Mouse (Mus musculus) hindlimb bud, embryonic 11.5 days (tissue): ENCODE data around the gene Mcee.

Experiments used
- DNase-seq: peaks from one replicate; pipeline ENCODE4 v3.0.0-alpha.2; 2012; ENCODE audit warnings: low read depth, low spot score; ENCODE audit errors: extremely low spot score

Mcee gene

GRCm38 (mm10) chr7:64424861-64425260 lies 32.5 kb downstream of the Mcee start:
- DNase-seq = no peak

- no peak for DNase-seq
These were observed 47.5 kb downstream of the Mcee start for GRCm38 (mm10) chr7:64439595-64440518.

GRCm38 (mm10) chr7:64440519-64440918 lies 48.1 kb downstream of the Mcee start:
- no peak for DNase-seq

- DNase-seq = no peak
These were observed 58.2 kb downstream of the Mcee start for GRCm38 (mm10) chr7:64450631-64451030.

- no peak for DNase-seq
These were observed 59.0 kb downstream of the Mcee start for GRCm38 (mm10) chr7:64451441-64451840.

GRCm38 (mm10) chr7:64451861-64452382 lies 59.5 kb downstream of the Mcee start:
- DNase-seq = no peak

- DNase-seq = no peak
These were observed 60.2 kb downstream of the Mcee start for GRCm38 (mm10) chr7:64452471-64453222.

GRCm38 (mm10) chr7:64456176-64456575 lies 63.8 kb downstream of the Mcee start:
- DNase-seq = no peak

GRCm38 (mm10) chr7:64456676-64457075 lies 64.3 kb downstream of the Mcee start:
- DNase-seq = no peak

- DNase-seq = no peak
These were observed 65.4 kb downstream of the Mcee start for GRCm38 (mm10) chr7:64457811-64458210.
